Mouse (Mus musculus) left cerebral cortex, adult 8-10 months (tissue): ENCODE results near the gene Ypel5. TPM values are rescaled to one million over a fixed set of nuclear protein-coding genes. Genes with fewer than 3 reads are reported as not detected.

ENCODE experiments used
- DNase-seq, 2 experiments: peaks; one replicate each; pipeline ENCODE4 v3.0.0; 2022; ENCODE audit warnings: low spot score in 2 of 2
- total RNA-seq, 4 experiments: library from RNA; stranded (reverse); gene quantifications; 2 replicates each; pipeline ENCODE4 v1.2.4; 2022

The Ypel5 gene
- 100 to 1,000 TPM in 2 of 4 experiments, 10 to 100 TPM in 2; 93.5 to 107 (median 99.7) TPM for total RNA-seq

- DNase-seq: peak; percentile 87 to 99
Observed at GRCm38 (mm10) chr17:72836158-72837115, at the start of gene Ypel5. TSS of gene Ypel5 (plus strand) at chr17:72836453.

- DNase-seq: no peak
Observed at GRCm38 (mm10) chr17:72787886-72788436, 48.3 kb upstream of the Ypel5 start.

- no peak for DNase-seq
Observed at GRCm38 (mm10) chr17:72793278-72793677, 43.0 kb upstream of the Ypel5 start.

GRCm38 (mm10) chr17:72794660-72795059 lies 41.6 kb upstream of the Ypel5 start:
- DNase-seq: no peak

GRCm38 (mm10) chr17:72795392-72796047 lies 40.7 kb upstream of the Ypel5 start:
- no peak for DNase-seq

- DNase-seq: no peak
Observed at GRCm38 (mm10) chr17:72796506-72796905, 39.7 kb upstream of the Ypel5 start.

- no peak for DNase-seq
Observed at GRCm38 (mm10) chr17:72797867-72798266, 38.4 kb upstream of the Ypel5 start.

- no peak for DNase-seq
Observed at GRCm38 (mm10) chr17:72809942-72810654, 26.2 kb upstream of the Ypel5 start.

GRCm38 (mm10) chr17:72813419-72814315 lies 22.6 kb upstream of the Ypel5 start:
- DNase-seq: peak in 1 of 2 experiments; percentile 51

- DNase-seq: peak; percentile 21 to 88
Observed at GRCm38 (mm10) chr17:72817574-72817973, 18.7 kb upstream of the Ypel5 start.

- no peak for DNase-seq
Observed at GRCm38 (mm10) chr17:72819714-72820113, 16.5 kb upstream of the Ypel5 start.

GRCm38 (mm10) chr17:72820425-72820824 lies 15.8 kb upstream of the Ypel5 start:
- no peak for DNase-seq

GRCm38 (mm10) chr17:72821923-72822322 lies 14.3 kb upstream of the Ypel5 start:
- DNase-seq: no peak

GRCm38 (mm10) chr17:72826916-72827534 lies 9.2 kb upstream of the Ypel5 start:
- no peak for DNase-seq

GRCm38 (mm10) chr17:72828027-72828678 lies 8.1 kb upstream of the Ypel5 start:
- DNase-seq: no peak

- DNase-seq: no peak
Observed at GRCm38 (mm10) chr17:72828687-72829086, 7.6 kb upstream of the Ypel5 start.

GRCm38 (mm10) chr17:72837140-72837712 lies 973 bp downstream of the Ypel5 start:
- peak; percentile 84 to 89 for DNase-seq

- no peak for DNase-seq
Observed at GRCm38 (mm10) chr17:72837824-72838474, 1.7 kb downstream of the Ypel5 start.
